Mouse (Mus musculus) frontal cortex, adult 2 months (tissue): ENCODE results near the gene Slc13a3. TPM values are rescaled to one million over a fixed set of nuclear protein-coding genes. Genes with fewer than 3 reads are reported as not detected.

ENCODE experiments used
- DNase-seq, 2 experiments: peaks; one replicate each; pipeline ENCODE4 v3.0.0; 2022; ENCODE audit warnings: low spot score in 1 of 2; ENCODE audit errors: extremely low spot score in 1 of 2
- polyA plus RNA-seq: library from polyadenylated mRNA; depleted of rRNA; stranded (reverse); fragments of >200 nt; gene quantifications from 2 replicates; pipeline ENCODE4 v1.2.3, GENCODE M21; 2012

The Slc13a3 gene
- polyA plus RNA-seq, 1 experiment = 33.8 TPM

DNA sequence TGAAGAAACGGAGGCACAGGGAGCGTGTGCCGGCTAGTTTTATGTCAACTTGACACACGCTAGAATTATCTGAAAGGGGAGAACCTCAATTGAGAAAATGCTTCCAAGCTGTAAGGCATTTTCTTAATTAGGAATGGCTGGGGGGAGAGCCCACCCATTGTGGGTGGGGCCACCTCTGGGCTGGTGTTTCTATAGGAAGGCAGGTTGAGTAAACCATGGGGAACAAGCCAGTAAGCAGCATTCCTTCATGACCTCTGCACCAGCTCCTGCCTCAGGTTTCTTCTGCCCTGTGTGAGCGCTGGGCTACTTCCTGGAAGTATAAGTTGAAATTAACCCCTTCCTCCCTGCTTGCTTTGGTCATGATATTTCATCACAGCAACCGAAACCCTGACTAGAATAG, 57.2 kb downstream of the Slc13a3 start:
- no peak for DNase-seq

DNA sequence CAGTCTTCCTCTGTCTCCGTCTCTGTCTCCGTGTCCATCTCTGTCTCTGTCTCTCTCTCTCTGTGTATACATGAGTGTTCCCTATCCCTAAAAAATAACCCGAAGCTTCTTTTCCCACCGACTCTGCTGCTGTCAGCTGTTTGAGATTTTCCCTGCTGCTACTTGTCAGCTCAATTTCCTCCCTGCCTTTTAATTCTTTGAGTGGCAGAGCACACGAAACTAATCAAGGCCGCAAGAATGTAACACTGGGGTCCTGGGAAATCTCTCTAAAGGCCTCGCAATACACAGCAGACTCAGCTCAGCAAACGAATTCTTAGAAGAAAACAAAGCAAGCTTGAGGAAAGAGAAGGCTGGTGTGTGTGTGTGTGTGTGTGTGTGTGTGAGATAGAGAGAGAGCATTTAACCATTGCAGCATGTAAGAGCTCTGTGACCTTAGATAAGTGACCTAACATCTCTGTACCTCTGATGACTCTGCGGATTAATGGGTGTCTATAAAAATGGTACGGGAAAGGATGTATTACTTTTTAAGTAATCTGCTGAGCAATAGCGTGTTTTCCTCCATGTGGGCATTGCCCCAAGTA, 57.8 kb downstream of the Slc13a3 start:
- no peak for DNase-seq

DNA sequence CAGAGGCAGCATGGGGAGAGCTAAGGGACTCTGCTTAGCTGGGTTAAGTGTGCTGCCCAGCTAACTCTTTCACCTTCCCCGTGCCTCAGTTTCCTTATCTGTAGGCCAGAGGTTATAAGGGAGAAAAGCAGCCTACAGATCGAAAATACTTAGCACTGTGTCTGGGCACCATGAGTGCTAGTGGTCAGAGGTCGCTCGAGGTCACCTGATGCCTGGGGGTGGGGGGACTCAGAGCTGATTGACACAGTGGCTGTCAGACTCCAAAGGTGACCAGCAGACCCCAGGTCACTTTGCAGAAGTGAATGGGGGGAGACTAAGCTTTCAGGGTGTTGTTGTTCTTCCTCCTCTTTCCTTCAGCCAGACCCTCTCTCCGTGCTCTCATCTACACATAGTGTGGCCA, 58.7 kb downstream of the Slc13a3 start:
- no peak for DNase-seq

DNA sequence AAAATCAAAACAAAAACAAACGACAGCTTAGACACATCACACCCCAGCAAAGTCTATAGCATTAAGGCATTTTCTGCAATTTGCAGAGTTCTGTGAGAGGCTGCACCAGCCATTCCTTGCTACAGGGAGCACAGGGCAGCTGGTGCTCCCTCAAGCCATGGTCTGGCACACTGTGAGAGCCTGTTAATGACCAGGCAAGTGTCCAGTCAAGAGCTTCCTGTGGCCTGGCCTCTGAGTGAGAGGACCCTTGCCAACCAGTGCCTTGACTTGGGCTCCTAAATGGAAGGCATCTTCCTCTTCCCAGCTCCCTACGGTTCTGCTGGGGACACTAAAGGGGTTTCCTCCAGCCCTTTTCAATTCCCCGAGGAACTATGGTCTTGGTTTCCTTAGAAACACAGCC, 59.1 kb downstream of the Slc13a3 start:
- no peak for DNase-seq

DNA sequence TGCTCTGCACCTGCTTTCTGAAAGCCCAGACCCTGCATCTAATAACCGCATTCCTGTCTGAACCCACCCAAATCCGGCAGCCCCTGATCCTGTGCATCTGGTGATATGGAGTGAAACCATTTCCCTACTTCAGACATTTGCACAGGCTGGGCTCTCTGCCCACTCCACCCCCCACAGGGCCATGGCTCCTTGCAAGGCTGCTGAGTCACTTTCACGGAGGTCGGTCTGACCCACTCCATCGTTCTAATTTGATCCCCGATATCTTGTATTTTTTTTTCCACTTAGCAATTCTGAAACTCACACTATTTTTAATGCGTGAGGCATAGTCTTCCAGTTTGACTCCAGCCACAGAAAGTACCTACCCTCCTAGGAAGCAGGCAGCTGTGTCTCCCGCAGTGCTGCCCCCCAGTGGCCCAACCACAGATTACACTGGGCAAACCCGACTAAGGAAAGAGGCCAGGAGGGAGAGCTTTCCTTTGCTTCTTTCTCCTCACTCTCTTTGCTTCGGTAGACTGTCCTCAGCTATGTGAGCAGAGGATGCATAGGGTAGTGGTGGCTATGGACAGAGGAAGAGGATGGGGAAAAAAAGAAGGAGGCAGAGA, 65.2 kb downstream of the Slc13a3 start:
- DNase-seq = peak in 1 of 2 experiments; percentile 92

DNA sequence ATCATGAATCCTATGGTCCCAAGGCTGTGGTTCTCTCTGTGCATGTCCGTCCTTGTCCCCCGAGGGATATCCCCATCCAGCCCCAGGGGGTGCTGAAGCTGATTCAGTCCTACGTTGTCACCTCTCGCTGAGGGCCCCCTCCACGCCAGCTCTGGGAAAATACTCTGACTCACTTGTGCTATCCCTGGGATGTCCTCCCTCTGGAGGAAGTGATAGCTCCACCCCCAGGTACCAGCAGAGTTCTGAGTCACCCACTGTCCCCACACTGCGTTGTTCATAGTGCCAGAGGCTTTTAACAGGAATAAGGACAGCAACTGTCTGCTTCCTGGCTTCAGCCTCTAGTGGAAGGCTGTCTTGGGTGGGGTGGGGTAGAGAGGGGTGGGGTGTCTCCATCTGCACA, 67.7 kb downstream of the Slc13a3 start:
- peak; percentile 62 to 82 for DNase-seq

DNA sequence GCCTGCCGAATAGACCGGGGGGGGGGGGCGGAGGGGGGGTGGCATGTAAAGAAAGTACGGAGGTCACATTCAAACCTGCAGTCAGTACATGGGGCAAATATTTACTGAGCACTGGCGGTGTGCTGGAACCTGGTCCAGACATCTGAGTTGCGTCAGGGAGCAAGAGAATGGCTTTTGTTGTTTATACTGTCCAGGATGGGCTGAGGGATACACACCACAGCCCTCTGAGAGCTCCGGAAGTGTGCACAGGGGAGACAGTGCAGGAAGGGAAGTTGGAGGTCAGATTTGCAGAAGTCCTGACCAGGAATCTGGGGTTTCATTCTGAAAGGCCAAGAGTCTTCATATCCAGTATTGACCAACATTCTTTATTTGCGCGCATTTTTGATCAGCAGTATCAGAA, 68.1 kb downstream of the Slc13a3 start:
- DNase-seq = no peak

DNA sequence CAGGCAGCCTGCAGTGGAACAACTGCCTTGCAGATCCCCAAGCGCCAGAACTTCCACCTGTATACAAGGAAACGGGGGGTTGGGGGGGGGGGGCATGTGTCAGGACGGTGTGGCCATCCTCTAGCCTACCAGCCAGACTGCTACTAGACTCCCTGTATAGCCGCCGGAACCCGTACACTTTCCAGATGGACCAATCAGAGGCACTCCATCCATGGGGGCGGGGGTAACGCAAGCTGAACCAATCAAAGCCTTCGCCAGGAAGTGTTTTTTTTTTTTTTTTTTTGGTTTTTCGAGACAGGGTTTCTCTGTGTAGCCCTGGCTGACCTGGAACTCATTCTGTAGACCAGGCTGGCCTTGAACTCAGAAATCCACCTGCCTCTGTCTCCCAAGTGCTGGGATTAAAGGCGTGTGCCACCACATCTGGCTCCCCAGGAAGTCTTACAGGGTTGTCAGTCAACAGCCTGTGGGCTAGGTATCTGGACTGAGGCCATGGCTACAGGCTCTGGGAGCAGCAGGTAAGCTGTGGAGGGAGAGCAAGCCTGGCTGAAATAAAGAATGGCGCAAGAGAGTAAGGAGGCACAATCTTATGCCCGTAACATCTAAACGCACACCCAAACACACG, 74.8 kb downstream of the Slc13a3 start:
- DNase-seq = no peak

DNA sequence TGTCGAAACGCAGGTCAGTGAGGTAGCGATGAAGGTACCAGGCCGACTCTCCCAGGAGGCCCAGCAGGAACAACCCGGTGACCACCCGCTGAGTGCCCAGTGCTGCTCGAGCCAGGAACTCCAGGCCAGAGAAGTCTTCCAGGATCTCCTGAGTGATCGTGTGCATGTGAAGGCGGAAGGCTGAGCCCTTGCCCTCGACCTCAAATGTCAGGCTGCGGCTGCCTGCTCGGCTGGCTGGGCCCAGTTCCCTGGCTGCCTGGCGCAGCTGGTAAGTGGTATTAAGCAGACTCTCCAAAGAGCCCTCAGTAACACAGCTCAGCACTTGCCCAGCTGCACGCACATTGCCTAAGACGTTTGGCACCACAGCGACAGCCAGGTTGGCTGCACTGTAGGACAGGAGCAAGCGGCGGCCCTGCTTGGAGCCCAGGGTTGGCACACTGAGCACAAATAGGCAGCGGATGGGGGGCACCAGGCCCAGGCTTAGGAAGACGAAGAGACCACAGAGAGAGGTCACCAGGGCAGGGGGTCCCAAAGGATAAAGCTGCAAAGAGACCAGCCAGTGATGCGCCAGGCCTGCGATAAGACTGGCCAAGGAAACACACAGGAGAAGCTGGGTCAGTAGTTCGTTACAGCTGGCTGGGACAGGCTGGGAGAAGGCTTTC, 75.4 kb downstream of the Slc13a3 start:
- DNase-seq = no peak

DNA sequence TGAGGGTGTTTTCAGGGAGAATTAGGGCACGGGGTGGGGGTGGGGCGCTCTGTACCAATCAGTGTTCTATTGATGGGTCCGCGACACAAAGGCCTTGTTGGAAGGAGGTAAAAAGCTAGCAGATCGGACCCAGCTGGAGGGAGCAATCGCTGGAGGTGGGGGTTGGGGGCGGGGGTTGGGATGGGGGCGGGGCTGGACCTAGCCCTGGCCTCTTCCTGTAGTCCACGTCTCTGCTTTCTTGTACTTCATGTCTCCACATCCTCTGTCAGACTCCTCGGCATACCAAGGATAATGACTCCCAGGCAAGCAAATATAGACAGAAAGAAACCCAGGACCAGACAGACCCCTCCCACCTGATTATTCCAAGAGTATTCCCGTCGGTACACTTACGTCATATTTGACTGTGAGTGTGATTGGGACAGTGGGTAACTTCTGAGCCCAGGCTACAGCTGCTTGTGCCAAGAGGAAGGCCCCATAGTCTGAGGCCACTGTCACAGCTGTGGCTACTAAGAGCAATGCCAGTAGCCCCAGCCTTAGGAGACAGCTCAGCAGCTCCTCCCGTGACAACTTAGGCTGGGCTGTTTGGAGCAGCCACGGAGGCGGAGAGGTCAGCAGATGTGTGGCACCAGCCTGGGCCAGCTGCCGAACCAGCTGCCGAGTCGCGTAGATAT, 76.1 kb downstream of the Slc13a3 start:
- DNase-seq = no peak

DNA sequence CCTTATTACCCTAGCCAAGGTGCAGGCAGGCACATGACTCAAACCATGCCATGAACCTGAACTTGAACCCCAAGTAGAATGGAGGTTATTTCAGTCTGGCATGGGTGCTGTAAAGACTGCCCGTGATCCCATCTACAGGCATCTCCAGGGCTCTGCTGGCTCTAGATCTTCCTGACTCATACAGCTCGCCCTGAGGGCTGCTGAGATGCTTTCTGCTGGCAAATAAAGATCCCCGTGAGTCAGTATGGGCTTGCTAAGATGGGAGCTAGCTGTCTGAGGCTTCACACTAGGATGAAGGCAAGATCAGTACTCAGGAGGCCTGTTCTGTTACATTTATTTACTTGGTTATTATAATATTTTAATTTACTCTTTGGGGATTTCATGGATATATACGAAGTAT, 80.9 kb downstream of the Slc13a3 start:
- peak in 1 of 2 experiments; percentile 44 for DNase-seq

DNA sequence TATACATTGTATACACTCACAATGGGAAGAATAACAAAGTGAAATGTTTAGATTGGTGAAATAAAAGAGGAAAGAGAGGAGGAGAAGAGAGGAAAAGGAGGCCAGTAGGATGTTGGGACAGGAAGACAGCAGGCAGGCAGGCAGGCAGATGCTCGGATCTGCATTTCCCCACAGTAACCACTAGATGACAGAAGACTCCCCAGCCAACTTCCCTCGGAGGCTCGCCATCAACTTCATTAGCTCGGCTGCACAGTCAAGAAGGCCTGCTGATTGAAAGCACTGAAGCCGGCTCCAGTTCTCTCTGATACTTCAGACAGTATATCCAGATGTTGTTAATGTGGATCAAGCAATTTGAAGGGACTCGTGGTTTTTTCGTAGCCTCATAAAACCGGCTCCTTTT, 81.5 kb downstream of the Slc13a3 start:
- peak in 1 of 2 experiments; percentile 78 for DNase-seq

DNA sequence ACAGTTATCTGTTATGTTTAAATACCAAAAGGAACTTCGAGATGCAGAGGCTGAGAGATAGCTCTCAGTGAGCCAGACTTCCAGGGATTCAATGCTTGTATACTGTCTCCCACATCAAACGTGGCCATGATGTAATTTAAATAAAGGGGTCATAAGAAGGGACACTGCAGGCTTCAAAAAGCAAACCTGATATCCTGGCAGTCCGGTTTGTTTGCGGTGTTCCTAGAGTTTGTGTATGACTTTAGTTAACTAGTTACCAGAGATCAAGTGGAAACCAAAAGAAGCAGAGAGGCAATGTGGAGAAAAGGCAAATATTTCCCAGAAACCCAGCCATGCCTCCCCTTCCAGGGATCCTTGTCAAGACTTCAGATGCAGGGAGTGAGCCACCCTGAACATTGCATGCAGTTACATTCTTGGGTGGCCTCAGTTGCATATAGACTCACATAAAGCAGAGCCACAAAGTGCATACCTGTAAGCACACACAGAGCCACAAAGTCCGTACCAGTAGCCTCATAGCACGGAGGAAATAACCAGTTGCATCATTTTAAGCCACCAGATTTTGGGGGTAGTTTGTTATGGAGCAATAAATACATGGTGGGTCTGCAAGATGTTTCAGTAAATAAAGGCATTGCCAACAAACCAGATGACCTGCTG, 83.6 kb downstream of the Slc13a3 start:
- no peak for DNase-seq

DNA sequence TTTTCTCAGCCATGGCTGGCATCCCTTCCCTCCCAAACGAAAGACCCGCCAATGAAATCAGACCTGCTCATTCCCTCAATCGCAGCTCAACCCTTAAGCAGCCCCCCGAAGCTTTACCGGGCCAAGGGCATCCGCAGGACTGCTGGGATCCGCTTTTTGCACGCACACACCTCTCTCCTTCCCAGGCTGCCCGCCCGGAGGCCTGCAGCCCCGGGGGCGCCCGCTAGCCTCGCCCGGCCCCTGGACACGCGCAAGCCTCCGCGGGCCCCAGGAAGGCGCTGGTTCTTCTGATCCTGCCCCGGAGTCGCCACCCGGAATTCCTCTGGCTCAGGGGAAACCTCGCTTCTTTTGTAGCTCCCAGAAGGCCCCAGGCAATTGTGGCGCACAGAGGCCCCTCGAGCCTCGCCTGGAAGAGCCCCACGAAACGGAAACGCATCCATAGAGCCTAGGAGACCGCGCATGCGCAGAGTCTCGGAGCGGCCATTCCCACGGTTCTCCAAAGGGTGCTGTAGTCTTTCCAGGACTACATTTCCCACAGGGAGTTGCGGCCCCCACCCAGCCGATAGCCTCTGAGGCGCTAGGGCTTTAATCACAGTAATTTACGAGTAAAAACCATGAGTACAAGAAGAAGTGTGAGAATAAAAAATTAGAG, 85.1 kb downstream of the Slc13a3 start, which contains the start of gene Zfp334:
Zfp334 (minus strand) TSS at position 416 of the 652 bp plus-strand sequence.
- DNase-seq = peak; percentile 92 to 98

DNA sequence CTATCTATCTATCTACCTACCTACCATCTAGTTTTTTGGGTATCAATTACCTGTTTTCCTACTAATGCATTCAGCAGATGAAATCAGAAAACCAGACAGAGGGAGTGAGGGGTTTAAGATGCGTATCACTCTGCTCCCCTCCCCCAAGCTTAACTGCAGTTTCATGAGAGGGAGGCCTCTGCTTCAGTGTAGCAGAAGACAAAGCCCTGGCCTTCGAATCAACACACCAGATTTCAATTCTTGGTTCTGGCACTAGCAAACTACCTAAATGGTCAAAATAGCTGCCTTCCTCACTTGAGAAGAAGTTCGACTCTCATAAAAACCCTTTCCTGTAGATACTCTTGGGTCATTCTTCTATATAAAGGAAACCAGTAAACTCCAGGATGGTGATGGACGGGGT, 85.7 kb downstream of the Slc13a3 start:
- no peak for DNase-seq

DNA sequence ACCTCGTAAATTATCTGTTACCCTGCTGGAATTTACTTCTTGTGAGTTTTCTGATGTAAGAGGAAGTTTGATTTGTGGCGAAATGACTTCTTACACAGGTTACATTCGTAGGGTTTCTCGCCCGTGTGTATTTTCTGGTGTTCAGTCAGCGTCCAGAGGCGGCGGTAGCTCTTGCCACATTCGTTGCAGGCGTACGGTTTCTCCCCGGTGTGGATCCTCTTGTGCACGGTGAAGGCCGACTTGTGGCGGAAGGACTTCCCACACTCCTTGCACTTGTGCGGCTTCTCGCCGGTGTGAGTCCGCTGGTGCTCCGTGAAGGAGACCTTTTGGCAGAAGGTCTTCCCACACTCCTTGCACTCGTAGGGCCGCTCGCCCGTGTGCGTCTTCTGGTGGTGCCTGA, 93.0 kb downstream of the Slc13a3 start:
- DNase-seq = no peak

DNA sequence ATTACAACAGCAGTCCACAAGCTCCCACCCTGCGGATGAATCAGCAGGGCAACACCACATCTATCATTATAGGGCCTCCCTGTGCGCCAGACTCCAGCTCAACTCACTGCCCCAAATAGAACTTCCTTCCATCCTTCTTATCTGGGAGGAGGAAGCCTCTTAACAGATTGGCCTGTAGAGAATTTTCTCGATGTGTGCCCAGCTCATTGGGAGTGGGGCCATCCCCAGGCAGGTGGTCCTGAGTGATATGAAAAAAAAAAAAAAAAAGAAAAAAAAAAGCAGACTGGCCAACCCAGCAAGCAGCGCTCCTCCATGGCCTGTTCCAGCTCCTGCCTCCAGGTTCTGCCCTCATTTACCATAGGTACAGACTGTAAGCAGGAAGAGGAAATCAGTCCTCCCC, 97.0 kb downstream of the Slc13a3 start:
- no peak for DNase-seq

DNA sequence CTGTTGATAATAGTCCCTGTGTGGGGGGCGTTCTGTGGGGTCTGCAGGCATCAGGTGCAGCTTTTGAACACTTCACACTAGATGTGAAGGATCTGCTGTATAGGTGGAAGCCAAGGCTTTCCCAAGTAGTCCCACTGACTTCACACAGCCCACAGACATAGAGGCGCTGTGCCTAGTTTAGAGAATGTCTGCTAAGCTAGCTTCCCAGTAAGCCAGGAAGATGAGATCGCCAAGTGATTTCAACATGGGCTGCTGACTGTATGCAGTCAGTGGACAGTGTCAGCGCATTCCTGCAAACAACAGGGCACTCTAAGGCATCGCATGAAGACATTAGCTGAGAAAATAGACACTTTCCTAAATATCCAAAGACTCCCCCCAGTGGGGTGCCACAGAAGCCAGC, 97.6 kb downstream of the Slc13a3 start:
- DNase-seq = no peak

DNA sequence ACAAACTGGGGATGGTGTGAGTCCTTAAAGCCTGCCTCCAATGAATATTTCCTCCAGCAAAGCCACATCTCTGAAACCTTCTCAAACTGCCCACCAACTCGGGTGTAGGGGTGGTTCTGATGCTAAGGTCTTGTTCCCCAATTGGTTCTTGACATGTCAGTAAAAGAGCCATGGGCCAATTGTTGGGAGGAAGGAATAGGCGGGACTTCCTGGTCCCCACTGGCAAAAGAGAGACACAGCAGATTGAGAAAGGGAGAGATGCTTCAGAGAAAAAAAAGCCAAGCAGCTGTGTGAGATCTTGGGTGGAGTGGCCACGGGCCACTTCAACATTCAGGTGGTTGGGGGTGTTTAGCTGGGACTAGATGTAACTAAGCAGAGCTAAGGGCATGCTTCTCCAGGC, 102.0 kb downstream of the Slc13a3 start:
- DNase-seq = peak in 1 of 2 experiments; percentile 62

DNA sequence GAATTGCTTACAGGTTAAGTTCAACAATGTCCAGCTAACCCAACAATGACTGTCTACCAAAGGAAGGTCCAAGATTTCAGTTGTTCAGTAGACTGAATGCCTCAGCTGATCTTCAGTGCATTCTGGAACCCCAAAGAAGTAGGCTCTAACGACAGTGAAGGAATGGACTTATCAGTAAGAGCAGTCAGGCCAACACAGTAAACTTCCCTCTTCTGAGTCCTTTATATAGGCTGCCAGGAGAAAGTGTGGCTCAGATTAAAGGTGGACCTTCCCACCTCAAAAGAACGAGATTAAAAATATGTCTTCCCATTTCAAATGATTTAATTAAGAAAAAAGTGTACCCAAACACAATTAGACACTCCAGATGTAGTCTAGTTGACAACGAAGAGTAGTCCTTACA, 102.7 kb downstream of the Slc13a3 start:
- no peak for DNase-seq
